Mouse (Mus musculus) gastrocnemius, adult 2 months (tissue): Measurements from ENCODE around the gene Fyn. TPM values are rescaled to one million over a fixed set of nuclear protein-coding genes. Genes with fewer than 3 reads are reported as not detected.

ENCODE experiments used
- DNase-seq: peaks from one replicate; pipeline ENCODE4 v3.0.0; 2022
- H3K27ac ChIP-seq: fragments of 200-600 bp; 2 replicates; pipeline ENCODE4 v1.8.1; 2022; ENCODE audit warnings: mild to moderate bottlenecking
- H3K4me3 ChIP-seq: fragments of 200-600 bp; 2 replicates; pipeline ENCODE4 v1.8.1; 2022; ENCODE audit warnings: mild to moderate bottlenecking, moderate library complexity
- CTCF ChIP-seq: fragments of 200-600 bp; IDR thresholded peaks from 2 replicates; pipeline ENCODE4 v1.8.1; 2022; ENCODE audit warnings: antibody characterized with exemption, mild to moderate bottlenecking, moderate library complexity
- intact Hi-C: fragments of 180-260 bp; cut with DNase I; formaldehyde crosslinking; loops from one replicate; pipeline ENCODE4 v1.15.1; 2025
- total RNA-seq, 2 experiments: library from RNA; stranded (reverse); gene quantifications; 2 replicates each; pipeline ENCODE4 v1.2.3; 2021

The Fyn gene
- total RNA-seq, 2 experiments from 2014 or later: 7.3 to 12.0 TPM

DNA sequence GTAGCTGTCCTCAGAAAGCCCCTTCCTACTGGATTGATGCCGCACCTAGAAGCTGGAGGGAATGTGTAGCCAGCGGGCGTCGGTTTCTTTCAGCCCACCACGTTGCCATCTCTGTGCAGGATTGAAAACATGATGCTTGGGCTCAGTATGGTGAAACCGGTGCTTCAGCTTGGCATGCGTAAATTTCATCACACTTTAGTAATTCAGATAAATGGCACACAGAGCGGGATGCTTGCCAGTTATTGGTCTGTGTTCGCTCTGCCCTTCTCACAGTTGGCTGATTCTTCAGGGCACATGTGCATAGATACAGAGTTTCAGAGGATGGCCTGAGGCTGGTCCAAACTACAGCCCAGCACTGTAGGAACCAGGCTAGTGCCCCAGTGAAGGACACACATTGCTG lies 53.1 kb downstream of the Fyn start:
- H3K27ac ChIP-seq: peak overlapping the region; percentile 69; the same call in 1 of the 2 replicates
- intact Hi-C loops: no loop called here
- no peak for DNase-seq
- no peak overlapping the region for H3K4me3 ChIP-seq
- no peak for TF ChIP-seq CTCF

DNA sequence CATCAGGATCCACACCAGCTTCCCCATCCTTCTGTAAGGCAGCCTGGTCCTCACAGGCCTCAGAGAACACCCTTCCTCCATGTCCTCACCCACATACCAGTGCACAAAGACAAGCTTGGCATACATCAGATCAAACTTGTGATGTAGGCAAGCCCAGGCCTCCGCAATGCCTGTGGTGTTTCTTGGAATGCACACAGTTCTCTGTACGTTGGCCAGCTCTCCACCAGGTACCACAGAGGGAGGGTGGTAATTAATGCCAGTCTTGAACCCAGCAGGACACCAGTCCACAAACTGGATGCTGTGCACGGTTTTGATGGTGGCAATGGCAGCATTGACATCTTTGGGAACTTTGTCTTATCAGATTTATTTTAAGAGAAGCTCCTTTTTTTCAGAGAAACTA lies 56.0 kb downstream of the Fyn start:
- no peak overlapping the region for H3K4me3 ChIP-seq
- no peak for DNase-seq
- intact Hi-C loops: no loop called here
- TF ChIP-seq CTCF: no peak
- no peak overlapping the region for H3K27ac ChIP-seq

DNA sequence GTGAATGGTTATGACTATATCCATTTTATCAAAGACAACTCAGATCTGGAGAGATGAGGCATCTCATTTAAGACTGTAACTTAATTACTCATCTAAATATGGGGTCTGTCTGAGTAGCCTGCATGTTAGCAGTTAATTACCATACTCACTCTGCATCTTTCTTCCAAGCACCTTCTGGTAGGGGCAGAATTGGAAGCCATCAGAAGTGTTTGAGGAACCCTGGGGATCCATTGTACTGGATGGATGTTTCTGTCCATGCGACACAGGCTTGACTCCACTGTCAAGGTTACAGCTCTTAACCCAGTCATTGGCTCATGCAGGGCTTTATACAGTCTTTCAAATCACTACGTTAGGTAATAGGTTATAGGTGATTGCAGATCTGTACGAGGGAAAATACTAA lies 57.4 kb downstream of the Fyn start:
- intact Hi-C loops: no loop called here
- Histone ChIP-seq H3K4me3 (no peak overlapping the region), H3K27ac (no peak overlapping the region)
- no peak for DNase-seq
- no peak for TF ChIP-seq CTCF

DNA sequence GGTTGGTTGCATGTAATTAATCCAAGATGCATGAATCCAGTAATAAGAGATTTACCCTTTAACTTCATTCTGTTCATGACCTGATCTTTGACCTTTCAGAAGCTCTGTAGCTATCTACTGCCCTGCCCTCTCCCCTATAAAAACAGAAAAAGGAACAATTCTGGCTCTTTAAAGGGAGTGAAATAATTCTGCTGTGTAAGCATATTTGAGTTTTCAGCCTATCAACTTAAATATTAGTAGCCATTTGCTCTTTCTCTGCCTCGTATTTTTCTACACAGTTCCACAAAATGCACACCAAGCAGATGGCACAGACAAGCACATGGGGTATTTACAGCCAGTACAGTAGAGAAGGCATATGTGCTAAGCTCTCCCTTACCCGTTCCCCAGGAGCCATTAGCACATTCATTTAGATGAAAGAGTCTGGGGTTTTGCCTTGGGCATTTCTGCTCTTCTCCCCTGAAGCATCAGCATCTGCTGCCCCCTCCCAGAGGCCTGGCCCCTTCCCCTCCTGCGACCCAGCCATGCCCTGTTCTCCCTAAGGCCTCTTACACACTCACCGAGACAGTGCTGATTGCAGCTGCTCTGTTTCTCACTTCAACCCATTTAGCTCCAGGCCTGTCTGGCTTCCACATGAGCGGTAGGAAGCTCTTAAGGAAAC lies 58.3 kb downstream of the Fyn start:
- Histone ChIP-seq H3K27ac (no peak overlapping the region), H3K4me3 (no peak overlapping the region)
- intact Hi-C loops: no loop called here
- TF ChIP-seq CTCF: no peak
- DNase-seq: no peak

DNA sequence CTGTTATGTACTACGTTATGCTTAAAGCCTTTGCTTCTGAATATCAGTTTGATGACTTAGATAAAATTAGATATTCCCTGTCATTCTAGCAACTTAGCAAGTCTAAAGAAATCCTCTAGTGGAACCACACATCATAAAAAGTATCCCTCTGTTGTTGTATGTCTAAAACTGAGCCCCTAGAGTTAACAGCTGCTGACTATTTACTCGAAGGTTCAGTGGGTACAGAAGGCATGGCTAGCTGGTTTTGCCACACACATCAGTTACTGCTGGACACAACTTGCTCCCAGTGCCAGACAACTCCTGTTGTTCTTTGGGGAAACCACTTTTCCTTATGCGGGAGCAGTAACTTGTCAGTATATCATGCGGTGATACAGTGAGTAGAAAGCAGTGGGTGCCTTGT lies 61.0 kb downstream of the Fyn start:
- no peak for TF ChIP-seq CTCF
- Histone ChIP-seq H3K27ac (no peak overlapping the region), H3K4me3 (no peak overlapping the region)
- no peak for DNase-seq
- intact Hi-C loops: no loop called here

DNA sequence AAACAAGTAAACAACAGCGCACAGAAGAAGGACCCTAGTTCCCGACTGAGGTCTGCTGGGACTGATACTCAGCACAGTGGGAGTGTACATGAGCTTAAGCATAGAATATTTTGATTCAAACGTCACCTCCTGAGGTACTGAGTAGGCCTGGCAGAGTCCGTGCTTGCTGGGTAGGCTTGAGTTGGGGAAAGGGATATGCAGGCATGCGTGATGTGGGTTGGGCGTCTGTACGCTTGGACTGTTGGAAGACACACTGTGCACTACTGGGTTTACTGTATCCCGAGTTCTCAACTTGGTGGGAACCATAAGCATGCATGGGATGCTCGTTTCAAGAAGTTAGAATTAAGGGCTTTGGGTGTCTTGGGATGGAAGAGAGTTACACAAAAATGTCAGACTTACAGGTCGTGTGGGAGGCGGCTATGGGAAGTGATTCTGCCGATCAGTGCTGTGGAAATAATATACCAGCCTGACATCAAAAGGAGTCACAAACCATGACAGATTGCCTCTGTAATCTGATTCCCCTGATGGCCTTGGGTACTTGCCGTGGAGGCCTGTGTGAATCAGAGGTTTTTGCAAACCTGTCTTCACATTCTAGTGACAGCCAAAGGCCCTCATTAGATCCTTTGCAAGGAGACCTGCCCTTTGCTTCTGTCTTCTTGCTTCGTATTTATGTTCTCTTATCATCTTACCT lies 61.6 kb downstream of the Fyn start:
- DNase-seq: no peak
- intact Hi-C loops: no loop called here
- H3K27ac ChIP-seq: no peak overlapping the region
- no peak overlapping the region for H3K4me3 ChIP-seq
- no peak for TF ChIP-seq CTCF

DNA sequence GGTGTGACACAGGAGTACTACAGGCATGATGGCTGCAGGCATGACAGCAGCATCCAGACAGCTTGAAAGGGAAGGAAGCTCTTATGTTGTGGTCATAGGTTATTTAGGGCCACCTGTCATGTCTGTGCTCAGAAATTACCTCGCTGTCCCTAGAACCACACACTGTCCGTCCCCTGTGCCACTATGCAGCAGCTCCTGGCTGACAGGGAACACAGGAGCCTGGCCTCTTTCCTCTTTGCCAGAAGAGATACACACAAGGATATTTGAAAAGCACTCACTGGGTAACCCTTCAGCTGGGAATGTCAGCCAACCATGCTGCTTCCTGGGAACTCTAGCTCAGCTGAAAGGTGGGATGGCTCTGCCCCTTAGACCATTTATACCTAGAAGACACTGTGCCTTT lies 62.6 kb downstream of the Fyn start:
- Histone ChIP-seq H3K27ac (no peak overlapping the region), H3K4me3 (no peak overlapping the region)
- no peak for DNase-seq
- intact Hi-C loops: no loop called here
- TF ChIP-seq CTCF: no peak

DNA sequence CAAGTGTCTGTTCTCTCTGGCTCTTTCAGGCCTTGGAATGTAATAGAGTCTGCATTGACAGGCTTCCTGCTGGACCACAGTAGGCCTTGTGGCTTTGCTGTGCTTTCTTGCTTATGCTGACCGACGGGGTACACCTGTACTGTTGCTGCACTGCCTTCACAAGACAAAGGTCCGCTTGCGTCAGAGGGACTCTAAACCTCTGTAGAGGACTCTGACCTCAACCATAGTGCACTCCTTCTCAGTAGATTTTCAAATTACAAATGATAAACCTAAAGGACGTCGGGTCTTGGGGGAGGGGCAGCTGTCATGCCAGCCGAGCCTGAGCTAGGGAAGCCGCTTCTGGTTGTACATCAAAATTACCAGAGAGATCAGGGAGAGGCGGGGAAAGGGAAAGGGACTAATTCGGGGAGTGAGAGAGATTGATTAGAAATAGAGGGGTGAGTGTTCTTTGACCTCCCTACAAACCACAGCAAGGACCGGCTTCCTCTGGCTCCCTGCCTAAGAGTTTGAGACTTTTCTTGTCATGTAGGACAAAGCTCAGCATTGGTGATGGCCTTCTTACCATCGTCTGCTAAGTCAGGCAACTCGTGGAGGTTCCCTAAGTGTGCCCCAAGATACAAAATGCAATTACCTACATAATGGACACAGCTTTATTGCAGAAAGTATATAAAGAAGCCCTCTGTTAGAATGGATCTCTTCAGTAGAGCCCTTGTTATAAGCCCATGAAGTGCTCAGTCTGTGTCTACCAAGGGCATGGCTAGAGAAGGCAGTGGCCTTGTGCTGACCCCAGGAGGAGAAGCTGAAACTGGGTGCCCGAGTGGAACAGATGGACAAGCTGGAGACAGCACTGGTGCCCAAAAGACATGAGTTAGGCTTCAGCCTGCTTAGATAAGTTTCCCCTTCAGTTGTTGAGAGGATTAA lies 64.3 kb downstream of the Fyn start:
- Histone ChIP-seq H3K4me3 (no peak overlapping the region), H3K27ac (no peak overlapping the region)
- no peak for DNase-seq
- no peak for TF ChIP-seq CTCF
- intact Hi-C loops: no loop called here

DNA sequence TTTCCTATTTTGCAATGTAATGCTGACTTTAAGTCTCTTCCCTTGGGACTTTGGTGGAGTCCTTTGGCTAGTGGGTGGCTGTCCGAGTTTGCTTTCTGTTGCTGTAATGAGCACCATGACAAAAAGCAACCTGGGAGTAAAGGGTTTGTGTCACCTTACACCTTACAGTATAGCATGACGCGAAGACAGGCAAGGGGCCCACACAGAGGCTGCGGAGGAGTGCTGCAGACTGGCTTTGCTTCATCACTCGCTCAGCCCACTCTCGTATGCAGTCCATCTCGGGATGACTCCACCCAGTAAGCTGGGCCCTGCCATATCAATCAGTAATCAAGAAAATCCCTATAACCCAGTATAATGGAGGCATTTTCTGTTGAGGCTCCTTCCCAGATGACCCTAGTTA lies 65.2 kb downstream of the Fyn start:
- Histone ChIP-seq H3K27ac (no peak overlapping the region), H3K4me3 (no peak overlapping the region)
- intact Hi-C loops: no loop called here
- TF ChIP-seq CTCF: no peak
- no peak for DNase-seq

DNA sequence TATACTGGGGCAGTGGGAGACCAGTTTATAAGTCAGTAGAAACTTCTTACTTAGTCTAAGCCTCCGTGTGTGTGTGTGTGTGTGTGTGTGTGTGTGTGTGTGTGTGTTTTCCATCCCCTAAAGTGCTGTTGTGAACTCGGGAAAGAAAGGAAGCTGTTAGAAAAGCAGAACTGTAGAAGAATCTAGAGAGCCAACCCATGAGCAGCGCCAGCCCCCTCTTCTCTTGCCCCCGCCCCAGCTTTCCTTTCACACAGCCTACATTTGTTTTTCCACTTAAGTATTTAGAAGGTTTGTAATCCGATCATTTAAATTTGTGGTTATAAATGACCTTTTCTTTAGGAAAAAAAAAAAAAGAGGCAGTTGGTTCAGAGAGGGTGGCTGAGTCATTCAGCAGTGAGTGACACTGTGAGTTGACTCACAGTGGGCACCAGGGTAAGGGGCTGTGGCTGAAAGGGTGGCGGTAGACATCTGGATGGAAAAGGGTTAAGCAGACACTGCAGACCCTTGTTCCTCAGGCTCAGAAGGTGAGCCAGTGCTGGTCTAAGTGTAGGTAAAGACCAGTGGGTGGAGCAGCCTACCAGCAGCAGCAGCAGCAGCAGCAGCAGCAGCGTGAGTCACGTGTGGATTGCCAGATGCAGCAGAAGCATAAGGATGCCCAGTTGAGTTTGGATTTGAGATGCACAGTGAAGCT lies 66.2 kb downstream of the Fyn start:
- Histone ChIP-seq H3K4me3 (no peak overlapping the region), H3K27ac (no peak overlapping the region)
- no peak for TF ChIP-seq CTCF
- no peak for DNase-seq
- intact Hi-C loops: no loop called here

DNA sequence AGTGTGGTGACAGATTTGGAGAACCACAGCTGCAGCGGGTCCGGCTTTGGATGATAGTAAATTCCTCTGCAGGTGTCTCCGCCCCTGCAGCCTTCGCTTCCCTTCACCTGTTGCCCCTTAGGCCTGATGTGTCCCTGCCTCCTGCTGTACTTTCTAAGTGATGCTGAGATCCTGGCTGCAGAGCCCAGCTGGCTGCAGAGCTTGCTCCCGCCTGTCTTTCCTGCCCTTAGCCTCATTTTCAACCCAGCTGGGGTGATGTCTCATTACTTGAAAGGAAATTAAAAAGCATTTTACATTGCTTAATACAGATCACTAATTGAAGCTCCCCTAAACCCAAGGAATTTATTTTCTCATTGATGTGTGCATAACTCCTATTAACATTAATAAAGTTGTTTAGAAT lies 70.2 kb downstream of the Fyn start:
- no peak for DNase-seq
- no peak overlapping the region for H3K4me3 ChIP-seq
- intact Hi-C loops: no loop called here
- no peak for TF ChIP-seq CTCF
- no peak overlapping the region for H3K27ac ChIP-seq

DNA sequence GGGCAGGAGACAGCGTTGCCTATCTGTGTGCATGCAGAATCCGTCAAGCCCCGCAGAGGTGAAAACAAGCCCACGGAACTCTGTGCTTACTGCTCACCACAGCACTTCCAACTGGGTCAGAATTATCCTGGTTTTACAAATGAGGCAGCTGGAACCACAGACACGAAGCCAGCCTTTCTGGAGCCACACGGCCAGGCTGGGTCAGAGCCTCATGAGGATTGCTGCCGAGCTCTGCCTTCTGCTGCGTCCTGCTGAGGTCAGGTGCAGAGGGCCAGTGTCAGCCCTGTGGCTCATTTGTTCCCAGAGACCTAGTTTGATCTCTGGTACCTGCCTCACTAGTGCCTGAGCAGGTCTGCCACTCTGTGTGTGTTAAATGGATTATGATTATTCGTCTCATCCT lies 71.9 kb downstream of the Fyn start:
- TF ChIP-seq CTCF: no peak
- H3K4me3 ChIP-seq: no peak overlapping the region
- no peak for DNase-seq
- H3K27ac ChIP-seq: no peak overlapping the region
- intact Hi-C loops: no loop called here

DNA sequence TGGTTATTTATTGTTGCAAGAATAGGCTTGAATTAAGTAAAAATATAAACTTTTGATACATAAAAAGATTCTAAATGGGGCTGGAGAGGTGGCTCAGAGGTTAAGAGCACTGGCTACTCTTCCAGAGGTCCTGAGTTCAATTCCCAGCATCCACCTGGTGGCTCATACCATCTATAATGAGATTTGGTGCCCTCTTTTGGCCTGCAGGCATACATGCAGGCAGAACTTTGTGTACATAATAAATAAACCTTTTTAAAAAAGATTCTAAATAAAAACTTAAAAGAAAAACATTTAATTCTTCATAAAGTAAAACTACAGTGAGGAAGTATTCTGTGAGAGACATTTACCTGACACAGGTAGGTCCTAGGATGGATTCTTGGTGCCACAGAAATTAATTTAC lies 73.0 kb downstream of the Fyn start:
- TF ChIP-seq CTCF: peak; percentile 38; the same call in 1 of the 2 replicates
- H3K27ac ChIP-seq: no peak overlapping the region
- no peak for DNase-seq
- H3K4me3 ChIP-seq: no peak overlapping the region
- intact Hi-C loops: no loop called here
